Mouse (Mus musculus): ENCODE results near the gene Gm20914. TPM values are rescaled to one million over a fixed set of nuclear protein-coding genes. Genes with fewer than 3 reads are reported as not detected.
"Not testable (repeated sequence)": the region's sequence is repeated elsewhere in the genome, so short reads cannot be mapped to it uniquely, and the experiment has no call there.

The Gm20914 gene
- not detected for total RNA-seq (2021)
- long read RNA-seq, experiment 1, result 0 reads
- long read RNA-seq, experiment 2, result 0 reads

- DNase-seq (ENCODE audit: low spot score in 2 of 2), result not testable (repeated sequence)
Measured at GRCm38 (mm10) chrY:5725678-5726077, at the start of gene Gm20914. Gene Gm20914, plus strand, starts transcription at chrY:5725978.

Other genes starting within 250 kb of the Gm20914 start
- not detected for gene Gm21854, start 69.0 kb upstream of the Gm20914 start, total RNA-seq (2021)
- gene Gm28171, start 67.4 kb downstream of the Gm20914 start, total RNA-seq (2021), result not detected
- gene Gm21778, start 216.5 kb downstream of the Gm20914 start, total RNA-seq (2021), result not detected